Mouse (Mus musculus) thymus, postnatal 0 days (tissue): Measurements from ENCODE around the gene Atp6v1g2. TPM values are rescaled to one million over a fixed set of nuclear protein-coding genes. Genes with fewer than 3 reads are reported as not detected.
"Not testable (repeated sequence)": the region's sequence is repeated elsewhere in the genome, so short reads cannot be mapped to it uniquely, and the experiment has no call there.

Experiments
- DNase-seq: peaks from one replicate; pipeline ENCODE4 v3.0.0-alpha.2; 2015; ENCODE audit warnings: low spot score
- polyA plus RNA-seq: library from polyadenylated mRNA; unstranded; fragments of >200 nt; fragmentation: Nextera tagmentation; extraction: Ambion mirVana; gene quantifications from 2 replicates; pipeline ENCODE4 v1.2.1, GENCODE M21; 2015

Gene Atp6v1g2
- polyA plus RNA-seq, 1 experiment from 2014 or later = 1.8 TPM

DNA sequence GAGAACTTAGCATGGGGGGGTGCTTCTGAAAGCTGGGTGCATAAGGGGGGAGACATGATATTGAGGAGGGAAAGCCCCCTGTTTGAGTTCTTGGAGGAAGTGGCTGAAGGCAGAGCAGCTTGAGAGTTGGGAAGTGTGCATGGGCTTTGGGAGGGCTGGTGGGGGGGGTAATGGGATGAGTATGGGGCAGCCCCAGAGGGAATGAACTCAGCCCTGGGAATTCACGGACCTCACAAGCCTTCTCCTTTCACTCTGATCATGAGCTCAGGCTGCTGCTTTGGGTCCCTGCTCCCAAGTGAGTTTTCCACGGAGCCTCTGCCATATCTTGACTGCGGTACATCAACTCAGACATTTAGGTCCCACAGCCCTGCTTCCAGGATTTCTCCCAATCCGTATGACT is 31.0 kb upstream of the Atp6v1g2 start:
- no peak for DNase-seq

DNA sequence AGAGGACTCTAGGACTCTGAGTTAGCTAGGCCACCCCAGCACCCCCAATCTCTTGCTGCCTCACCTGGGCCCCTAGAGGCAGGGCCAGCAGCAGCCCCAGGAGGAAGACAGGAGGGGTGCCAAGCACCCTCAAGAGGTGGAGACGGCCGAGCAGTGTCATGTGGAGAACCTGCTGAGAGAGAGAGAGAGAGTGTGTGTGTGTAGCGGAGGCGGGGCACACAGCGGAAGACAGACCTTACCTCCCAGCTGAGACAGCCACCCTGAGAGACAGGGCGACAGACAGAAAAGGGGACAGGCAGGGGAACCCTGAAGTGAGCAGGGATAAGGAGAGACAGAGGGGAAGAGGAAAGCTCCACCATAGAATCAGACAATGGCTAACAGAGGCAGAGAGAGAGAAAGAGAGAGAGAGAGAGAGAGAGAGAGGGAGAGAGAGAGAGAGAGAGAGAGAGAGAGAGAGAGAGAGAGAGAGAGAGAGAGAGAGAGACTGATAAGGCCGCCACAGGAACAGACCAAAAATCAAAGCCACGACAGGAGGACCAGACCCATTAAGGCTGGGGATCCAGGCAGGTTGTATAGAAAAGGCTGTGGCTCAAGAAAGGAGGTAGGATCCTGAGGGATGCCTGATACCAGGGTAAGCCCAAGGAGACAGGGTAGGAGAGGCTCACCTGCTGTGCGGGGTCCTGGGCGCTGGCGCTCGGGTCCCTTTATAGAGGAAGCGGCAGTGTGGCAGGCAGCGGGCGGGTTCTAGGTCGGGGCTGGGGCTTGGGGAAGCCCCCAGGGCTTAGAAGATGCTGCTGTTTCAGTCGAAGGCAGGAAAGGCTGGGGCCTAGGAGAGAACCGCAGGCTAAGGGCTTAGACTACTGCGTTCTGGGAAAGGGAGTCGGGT is 28.7 kb upstream of the Atp6v1g2 start, which contains the start of gene Lta:
Gene Lta (minus strand): TSS at position 858 of the 886 bp plus-strand sequence.
- peak; percentile 85 for DNase-seq

DNA sequence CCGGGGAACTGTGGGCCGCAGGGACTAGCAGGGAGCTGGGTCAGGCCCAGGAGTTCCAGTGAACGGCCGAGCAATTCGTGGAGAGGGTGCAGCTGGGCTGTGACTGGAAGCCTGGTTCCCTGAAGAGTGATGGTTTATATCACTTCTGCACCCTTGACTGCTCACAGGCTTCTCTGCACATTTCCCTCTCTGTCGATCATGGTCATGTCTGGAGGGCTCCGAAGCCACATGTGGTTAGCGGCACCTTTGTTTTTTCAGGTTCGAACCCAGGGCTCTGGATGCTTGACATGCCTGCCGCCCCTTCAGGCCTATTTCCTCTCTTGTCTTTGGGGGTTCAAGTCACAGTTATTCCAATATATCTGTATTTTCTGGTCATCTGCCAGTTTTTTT is 28.1 kb upstream of the Atp6v1g2 start:
- DNase-seq = no peak

DNA sequence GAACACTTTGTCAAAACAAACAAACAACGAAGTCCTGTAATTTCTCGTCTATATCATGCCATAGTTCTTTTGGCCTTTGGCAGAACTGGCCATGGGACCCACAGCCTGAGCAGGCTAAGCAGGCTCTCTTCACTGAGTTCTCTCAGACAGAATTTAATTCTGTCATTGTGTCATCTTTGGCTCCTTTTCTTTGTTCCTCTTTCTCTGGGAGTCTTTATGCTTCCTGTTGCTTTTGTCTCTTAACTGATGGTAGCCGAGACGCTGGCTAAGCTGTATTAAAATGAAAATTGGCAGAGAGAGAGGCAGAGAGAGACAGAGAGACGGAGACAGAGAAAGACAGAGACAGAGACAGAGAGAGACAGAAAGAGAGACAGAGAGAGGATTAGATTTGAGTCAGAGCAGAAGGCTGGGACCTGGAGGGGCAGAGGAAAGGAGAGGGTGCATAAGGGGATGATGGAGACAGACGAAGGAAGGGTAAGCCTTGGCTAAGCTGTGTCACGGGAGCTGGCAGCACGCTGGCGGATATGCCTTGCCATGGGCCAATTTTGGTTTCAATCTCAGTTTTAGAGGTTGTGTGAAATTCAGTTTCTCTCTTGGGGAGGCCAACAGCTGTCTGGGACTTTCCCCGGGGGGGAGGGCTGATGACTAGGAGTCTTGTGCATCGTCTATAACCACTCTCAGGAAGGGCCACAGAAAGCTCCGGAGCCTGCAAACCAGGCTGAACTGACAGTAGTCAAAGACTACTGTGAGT is 23.5 kb upstream of the Atp6v1g2 start:
- DNase-seq = no peak

DNA sequence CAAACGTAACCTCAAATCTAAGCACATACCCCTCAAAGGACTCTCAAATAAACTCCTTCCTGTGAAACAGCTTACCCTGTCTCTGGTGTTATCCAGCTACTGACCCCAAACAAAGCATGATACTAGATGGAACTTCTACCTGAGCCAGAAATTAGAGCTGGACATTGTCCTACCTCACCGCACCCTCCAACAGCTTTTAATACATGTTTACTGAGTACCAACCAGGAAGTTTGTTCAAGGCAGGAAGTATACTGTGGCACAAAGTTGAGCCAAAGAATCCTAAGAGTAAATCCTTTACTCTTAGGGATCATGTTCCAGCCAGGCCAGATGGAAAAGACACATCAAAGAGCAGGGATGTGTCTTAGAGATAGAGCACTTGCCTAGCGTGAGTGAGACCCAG is 22.9 kb upstream of the Atp6v1g2 start:
- DNase-seq = no peak

DNA sequence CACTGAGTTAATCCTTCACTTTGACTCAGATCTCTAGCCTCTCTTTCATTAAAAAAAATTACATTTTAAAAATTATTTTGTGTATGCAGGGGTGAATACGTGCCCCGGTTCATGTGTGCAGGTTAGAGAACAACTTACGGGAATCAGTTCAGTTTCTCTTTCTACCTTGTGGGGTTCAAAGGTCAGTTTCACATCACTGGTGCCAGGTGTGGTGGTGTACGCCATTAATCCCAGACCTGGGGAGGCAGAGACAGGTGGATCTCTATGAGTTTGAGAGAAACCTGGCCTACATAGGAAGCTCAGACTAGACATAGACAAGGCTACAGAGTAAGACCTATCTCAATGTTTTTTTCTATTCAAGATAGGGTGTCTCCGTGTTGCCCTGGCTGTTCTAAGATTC is 20.4 kb upstream of the Atp6v1g2 start:
- no peak for DNase-seq

DNA sequence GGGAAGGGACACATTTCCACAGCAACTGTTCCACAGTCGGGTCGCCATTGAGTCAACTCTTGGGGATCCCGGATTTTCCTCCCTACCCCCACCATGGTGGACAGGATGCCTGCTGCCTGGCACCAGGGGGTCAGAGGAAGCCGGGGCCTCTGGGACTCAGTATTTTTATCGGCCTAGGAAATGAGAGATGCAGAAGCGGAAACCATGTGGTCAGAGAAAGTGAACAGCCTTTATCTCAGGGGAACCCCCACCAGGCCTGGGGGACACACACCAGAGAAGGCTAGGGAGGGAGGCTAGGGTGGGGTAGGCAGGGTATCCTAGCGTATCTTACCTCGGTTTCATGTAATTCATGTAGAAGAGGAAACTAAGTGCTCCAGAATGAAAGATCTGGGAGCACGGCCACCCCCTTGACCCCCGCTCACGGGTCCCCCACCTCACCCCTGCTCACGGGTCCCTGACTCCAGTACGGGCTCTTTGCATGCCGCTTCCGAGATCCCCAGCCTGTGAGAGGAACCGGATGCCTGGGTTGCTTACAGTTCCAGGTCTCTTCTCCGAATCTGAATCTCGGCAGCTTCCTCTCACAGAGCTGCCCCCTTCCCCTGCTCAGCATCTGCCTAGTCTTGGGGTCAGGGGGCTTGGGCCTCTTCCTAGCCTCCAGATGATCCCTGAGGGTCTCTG is 14.8 kb upstream of the Atp6v1g2 start:
- peak; percentile 51 for DNase-seq

DNA sequence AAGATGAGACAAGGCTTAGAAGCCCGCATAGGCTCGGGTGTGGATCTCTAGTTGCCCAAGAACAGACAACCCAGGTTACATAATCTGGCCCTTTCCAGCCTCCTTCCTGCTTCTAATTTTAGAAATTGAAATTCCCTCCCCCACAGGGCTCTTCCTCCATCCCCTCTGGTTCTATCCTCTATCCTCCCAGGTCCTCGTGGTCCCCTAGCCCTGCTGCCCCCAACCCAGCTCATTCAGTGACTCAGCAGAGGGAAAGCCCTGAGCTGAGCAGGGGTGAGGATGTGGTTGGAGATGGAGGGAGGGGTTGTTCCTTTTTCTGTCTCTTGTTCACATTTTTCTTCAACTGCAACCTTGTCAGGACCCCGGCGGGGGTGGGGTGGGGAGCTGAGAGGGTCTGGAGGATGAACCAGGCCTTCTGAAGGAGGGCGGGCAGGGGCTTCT is 13.8 kb upstream of the Atp6v1g2 start:
- peak; percentile 77 for DNase-seq

DNA sequence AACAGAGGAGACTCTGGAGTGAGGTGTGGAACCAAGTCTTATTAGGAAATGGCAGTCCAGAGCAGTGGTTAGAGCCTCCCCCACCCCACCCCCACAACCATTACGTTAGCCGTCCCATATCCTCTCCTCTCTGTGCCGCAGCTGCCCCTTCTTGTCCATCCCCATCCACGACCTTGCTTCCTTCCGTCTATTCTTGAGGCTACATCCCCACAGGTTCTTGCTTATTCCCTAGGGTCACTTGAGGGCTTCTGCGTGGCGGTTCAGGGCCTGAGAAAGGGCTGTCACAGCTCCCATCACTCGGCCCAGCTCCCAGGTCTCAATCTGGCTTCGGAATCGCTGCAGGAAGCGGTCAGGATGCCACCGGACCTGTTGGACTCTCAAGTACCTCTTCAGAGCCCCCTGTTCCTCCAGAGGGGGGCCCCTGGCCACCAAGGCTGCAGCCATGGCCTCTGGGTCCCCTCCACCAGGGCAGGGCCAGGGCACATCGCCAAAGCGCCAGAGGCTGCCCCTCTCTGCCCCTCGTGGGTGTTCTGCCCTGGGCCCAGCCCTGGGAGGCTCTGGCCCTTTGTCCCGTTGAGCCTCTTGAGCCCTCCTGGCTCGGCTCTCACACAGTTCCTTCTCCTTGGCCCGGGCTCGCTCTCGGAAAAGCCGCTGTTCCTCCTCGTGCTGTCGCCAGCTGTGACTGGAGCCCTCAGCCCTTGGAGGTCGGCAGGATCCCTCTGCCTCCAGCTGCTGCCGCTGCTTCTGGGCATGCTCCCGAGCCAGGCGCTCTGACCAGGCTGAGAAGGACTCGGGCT is 13.1 kb upstream of the Atp6v1g2 start, which contains the start of gene Gm16181:
Gene Gm16181 (plus strand): TSS at position 679 of the 797 bp plus-strand sequence.
- DNase-seq = no peak

DNA sequence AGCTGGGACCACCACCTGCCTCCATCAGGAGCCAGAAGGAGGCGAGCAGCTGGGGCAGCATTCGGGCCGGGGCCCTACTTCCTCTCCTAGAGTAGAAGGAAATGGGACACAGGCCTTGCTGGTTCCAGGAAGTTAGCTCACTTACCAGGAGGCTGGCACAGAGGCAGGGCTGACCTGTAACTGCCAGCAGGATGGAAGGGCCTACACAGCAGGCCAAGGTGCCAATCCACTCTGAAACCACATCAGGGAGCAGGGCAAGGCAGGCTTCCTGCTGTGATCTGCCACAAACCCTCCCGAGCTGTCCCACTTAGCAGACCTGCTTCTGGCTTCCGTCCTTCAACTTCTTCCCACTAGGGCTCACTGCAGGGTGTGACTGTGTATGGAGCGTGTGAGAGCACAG is 11.2 kb upstream of the Atp6v1g2 start:
- peak; percentile 79 for DNase-seq

DNA sequence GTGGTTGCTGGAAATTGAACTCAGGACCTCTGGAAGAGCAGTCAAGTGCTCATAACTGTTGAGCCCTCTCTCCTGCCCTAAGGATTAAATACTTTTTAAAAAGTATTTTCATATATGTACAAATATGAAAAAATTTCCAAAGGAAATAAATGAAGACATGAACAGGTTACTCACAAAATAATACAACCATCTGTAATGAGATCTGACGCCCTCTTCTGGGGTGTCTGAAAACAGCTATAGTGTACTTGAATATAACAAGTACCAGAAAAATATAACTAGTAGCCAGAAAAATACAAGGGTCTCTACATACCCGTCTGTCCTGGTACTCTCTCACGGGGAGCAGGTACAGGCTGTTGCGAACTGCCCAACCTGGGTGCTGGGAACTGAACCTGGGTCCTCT is 8.8 kb upstream of the Atp6v1g2 start:
- no peak for DNase-seq

DNA sequence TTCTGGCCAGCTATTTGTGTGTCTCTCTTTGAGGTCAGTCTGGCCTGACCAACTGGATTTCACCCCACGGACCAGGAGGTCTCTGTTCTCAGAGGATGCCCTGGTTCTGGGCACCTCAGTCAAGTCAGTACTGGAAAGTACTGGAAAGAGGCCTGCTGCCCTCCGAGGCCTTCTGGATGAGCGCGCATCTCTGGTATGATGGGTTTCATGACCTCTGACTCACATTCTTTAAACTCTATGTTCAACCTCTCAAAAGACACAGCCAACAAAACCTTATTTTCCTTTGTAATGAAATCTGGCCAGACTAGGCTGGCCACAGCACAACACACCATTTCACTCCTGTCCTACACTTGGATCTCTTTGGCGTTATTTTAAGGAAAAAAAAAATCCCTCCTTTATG is 8.0 kb upstream of the Atp6v1g2 start:
- DNase-seq = no peak

DNA sequence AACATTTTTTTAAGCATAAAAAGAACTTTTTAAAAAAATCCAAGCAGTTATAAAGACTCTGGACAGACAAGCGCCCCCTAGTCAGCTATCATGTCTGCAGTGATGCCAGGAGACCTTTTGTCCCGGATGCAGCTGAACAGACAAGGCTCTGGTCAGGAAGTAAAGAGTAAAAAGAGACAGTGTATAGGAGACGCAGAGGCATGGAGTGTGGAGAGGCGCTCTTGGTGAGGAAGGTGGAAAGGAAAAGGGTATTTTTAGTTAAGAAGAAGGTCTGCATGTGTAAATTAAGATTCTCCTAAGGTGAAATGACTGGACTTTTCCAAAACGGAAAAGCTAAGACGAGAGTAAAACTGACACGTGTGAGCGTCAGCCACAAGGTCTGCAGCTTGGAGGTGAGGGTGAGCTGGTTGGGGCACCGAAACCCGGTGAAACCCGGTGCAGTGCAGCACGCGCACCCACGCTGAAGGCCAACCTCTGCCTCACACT is 6.9 kb upstream of the Atp6v1g2 start:
- DNase-seq = no peak

DNA sequence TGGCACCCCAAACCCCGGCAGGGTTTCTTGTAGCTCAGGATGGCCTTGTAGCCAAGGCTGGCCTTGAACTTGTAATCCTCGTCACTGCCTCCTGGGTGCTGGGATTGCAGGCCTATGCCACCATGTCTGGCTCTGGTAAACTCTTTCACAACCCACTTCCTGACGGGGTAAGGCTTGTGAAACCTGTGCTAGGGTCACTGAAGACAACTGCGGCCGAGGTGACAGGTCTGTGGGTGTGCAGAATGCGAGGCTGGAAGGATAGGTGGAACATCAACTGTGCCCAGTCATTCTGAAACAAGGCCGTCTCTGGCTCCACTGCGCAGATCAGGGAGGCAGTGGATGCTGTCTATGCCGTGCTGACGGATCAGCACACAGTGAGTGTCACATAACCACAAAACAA is 2.4 kb upstream of the Atp6v1g2 start:
- DNase-seq = no peak

DNA sequence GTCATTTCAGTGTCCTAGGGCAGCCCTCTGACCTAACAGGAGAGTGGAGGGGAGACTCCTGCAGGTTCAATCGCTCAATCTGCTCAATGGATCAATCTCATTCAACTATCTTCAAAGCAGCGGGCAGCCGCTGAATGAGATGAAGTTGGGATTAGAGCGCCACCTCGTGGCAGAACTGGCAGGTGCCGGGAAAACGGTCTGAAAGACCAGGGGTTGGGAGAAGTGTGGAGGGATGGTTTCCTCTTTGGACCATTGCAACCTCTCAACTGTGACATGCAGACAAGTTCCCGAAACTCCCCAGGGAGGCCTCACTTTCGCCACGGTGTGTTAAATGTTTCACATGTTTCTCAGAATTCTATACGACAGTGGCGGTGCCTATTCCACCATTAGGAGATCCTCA is 1.4 kb upstream of the Atp6v1g2 start:
- DNase-seq = peak; percentile 79

DNA sequence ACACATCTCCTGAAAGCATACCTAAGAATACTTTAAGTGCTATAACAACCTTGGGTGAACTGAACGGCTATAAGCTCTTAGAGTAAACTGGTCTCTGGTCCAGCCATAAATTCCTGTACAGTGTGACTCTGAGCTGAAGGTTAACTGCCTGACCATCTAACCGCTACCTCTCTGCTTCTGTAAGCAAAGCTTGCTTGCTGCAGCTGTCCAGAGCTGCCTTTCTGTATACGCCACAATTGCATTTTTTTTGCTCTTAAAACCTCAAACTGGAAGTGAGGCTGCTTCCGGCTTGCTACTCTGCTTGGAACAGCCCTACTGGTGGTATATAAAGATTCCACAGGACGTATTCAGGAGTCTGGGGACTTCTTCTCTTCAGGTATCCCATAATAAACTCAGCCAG is 801 bp upstream of the Atp6v1g2 start:
- DNase-seq = peak; percentile 72

DNA sequence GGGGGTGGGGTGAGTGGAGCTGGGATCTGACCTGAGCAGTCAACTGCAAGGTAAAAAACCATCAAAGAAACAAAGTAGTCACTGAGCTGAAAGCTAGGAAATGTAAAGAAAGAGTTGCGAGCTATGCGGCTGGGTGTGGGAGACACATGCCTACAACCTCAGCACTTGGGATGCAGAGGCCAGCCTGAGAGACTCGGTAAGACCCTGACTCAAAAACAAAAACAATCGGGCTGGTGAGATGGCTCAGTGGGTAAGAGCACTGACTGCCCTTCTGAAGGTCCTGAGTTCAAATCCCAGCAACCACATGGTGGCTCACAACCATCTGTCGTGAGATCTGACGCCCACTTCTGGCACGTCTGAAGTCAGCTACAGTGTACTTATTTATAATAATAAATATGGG is 630 bp downstream of the Atp6v1g2 start:
- not testable (repeated sequence) for DNase-seq

DNA sequence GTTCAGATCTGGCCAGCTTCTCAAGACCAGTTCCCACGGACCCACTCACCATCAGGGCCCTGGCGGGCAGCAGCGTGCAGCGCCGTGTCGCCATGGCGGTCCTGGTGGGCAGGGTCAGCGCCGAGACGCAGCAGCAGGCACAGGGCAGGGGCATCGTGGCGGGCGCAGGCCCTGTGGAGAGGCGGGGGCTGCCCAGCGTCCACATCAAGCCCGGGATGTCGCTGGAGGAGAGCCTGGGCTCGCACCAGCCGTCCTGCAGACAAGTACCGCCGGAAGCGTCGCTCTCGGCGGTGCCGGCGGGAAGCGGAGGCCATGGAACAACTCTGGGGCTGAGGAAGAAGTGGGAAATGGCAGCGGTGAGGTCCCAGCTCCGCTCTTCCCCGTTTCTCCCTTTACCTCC is 1.4 kb downstream of the Atp6v1g2 start:
- DNase-seq = peak; percentile 42

DNA sequence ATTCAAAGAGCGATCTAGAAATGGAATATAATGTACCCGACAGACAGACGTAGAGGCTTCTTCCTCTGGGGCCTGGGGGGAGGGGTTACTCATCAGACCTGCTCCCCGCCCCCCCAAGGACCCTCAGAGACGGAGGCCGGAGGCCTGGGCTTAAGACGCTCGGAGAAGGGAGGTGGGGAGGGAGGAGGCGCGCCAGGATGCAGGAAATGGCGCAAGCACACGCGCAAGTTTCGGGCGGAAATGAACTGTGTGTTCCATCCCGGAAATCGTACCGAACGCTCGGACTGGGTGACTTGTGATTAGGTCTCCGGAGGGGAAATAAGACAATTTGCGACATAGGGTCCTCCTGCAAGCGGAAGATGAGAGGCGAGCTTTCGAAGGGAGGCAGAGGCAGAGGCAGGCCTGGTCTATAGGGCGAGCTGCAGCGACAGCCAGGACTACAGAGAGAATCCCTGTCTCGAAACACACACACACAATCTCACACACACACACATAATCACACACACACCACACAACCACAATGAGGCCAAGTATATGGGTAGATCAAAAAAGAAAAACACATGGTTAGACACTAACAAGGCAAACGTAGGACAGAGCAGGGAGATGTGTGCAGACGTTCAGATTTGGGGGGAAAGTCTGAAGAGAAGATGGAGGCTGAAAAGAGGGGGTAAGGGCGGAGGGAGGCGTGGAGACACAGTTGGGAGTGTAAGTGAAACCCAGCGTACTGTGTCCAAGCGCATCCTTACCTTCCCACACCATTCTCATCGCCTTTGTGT is 2.3 kb downstream of the Atp6v1g2 start, which contains the start of gene Nfkbil1:
Gene Nfkbil1 (minus strand): TSS at position 179 of the 776 bp plus-strand sequence.
- peak; percentile 90 for DNase-seq

DNA sequence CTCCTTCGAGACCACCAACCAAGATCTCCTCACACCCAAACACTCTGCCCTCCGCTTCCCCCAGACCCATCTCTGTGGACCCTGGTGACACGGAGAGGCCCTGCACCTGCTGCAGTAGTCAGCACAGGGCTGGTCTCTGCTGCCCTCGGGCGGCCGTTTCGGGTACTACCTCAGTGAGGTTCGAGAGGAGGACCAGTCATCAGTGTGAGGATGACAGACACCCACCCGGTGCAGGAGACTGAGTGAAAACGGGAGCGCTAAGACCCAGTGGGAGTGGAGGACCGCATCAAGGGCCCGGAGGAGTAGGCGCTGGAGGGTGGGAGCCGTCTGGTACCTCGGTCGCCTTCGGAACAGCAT is 2.9 kb downstream of the Atp6v1g2 start:
- DNase-seq = peak; percentile 95
